Mouse (Mus musculus): ENCODE measurements around the gene Rnf123. TPM values are rescaled to one million over a fixed set of nuclear protein-coding genes. Genes with fewer than 3 reads are reported as not detected.

The Rnf123 gene
- polyA plus RNA-seq, 1 experiment = 184 TPM

- H3K4me3 ChIP-seq (replicated peaks; ENCODE audit: insufficient read depth, low read depth, low read length) = no peak overlapping the region
- no peak overlapping the region for H3K27ac ChIP-seq (ENCODE audit: insufficient read depth, low read length)
- TF ChIP-seq CTCF (IDR thresholded peaks at IDR 0.05; ENCODE audit: borderline replicate concordance, insufficient read depth, low read depth, low read length) (no peak), POLR2A (IDR thresholded peaks at IDR 0.05; ENCODE audit: borderline replicate concordance, insufficient read depth, low read length) (no peak)
- no peaks in the 10 kb centered on the region; the same call in 1 of the 2 replicates for H3K4me1 ChIP-seq (ENCODE audit: control insufficient read depth, insufficient read depth, low read length)
- peak in 1 of 2 experiments; percentile 18 for DNase-seq
- no peaks in the 10 kb centered on the region for H3K27me3 ChIP-seq (ENCODE audit: control insufficient read depth, insufficient read depth, low read length)
- 70% methylated on average over 4 of the region's 4 CpGs for WGBS
Observed at GRCm38 (mm10) chr9:108046582-108046981, 36.6 kb downstream of the Rnf123 start.

GRCm38 (mm10) chr9:108044751-108045492 is 38.2 kb downstream of the Rnf123 start:
- no peaks in the 10 kb centered on the region for H3K27me3 ChIP-seq (ENCODE audit: control insufficient read depth, insufficient read depth, low read length)
- H3K4me1 ChIP-seq (ENCODE audit: control insufficient read depth, insufficient read depth, low read length) = no peaks in the 10 kb centered on the region; the same call in 1 of the 2 replicates
- WGBS = 94% methylated on average over 8 of the region's 8 CpGs
- H3K4me3 ChIP-seq (replicated peaks; ENCODE audit: insufficient read depth, low read depth, low read length) = no peak overlapping the region
- no peak overlapping the region for H3K27ac ChIP-seq (ENCODE audit: insufficient read depth, low read length)
- no peak for DNase-seq
- TF ChIP-seq CTCF (IDR thresholded peaks at IDR 0.05; ENCODE audit: borderline replicate concordance, insufficient read depth, low read depth, low read length) (0 out of 2 replicates have a peak, but pooled peaks have one; percentile 6), POLR2A (IDR thresholded peaks at IDR 0.05; ENCODE audit: borderline replicate concordance, insufficient read depth, low read length) (no peak)

GRCm38 (mm10) chr9:108035331-108036156 is 47.6 kb downstream of the Rnf123 start:
- 0 out of 2 replicates have a peak overlapping the region, but pooled peaks have one; percentile 30 for H3K27ac ChIP-seq (ENCODE audit: insufficient read depth, low read length)
- TF ChIP-seq POLR2A (IDR thresholded peaks at IDR 0.05; ENCODE audit: borderline replicate concordance, insufficient read depth, low read length) = no peak
- no peak for TF ChIP-seq CTCF (IDR thresholded peaks at IDR 0.05; ENCODE audit: borderline replicate concordance, insufficient read depth, low read depth, low read length)
- DNase-seq = no peak
- no peak overlapping the region for H3K4me3 ChIP-seq (replicated peaks; ENCODE audit: insufficient read depth, low read depth, low read length)
- no peaks in the 10 kb centered on the region for H3K27me3 ChIP-seq (ENCODE audit: control insufficient read depth, insufficient read depth, low read length)
- 95% methylated on average over 2 of the region's 2 CpGs for WGBS
- H3K4me1 ChIP-seq (ENCODE audit: control insufficient read depth, insufficient read depth, low read length) = no peaks in the 10 kb centered on the region

- H3K4me3 ChIP-seq (replicated peaks; ENCODE audit: insufficient read depth, low read depth, low read length) = no peak overlapping the region
- 89% methylated on average over 5 of the region's 5 CpGs for WGBS
- TF ChIP-seq CTCF (IDR thresholded peaks at IDR 0.05; ENCODE audit: borderline replicate concordance, insufficient read depth, low read depth, low read length) (no peak), POLR2A (IDR thresholded peaks at IDR 0.05; ENCODE audit: borderline replicate concordance, insufficient read depth, low read length) (no peak)
- H3K27ac ChIP-seq (ENCODE audit: insufficient read depth, low read length) = no peak overlapping the region
- no peaks in the 10 kb centered on the region for H3K27me3 ChIP-seq (ENCODE audit: control insufficient read depth, insufficient read depth, low read length)
- no peaks in the 10 kb centered on the region for H3K4me1 ChIP-seq (ENCODE audit: control insufficient read depth, insufficient read depth, low read length)
- DNase-seq = no peak
Observed at GRCm38 (mm10) chr9:108032126-108032525, 51.0 kb downstream of the Rnf123 start.

- no peaks in the 10 kb centered on the region for H3K27me3 ChIP-seq (ENCODE audit: control insufficient read depth, insufficient read depth, low read length)
- no peak overlapping the region for H3K4me3 ChIP-seq (replicated peaks; ENCODE audit: insufficient read depth, low read depth, low read length)
- H3K27ac ChIP-seq (ENCODE audit: insufficient read depth, low read length) = no peak overlapping the region
- TF ChIP-seq POLR2A (IDR thresholded peaks at IDR 0.05; ENCODE audit: borderline replicate concordance, insufficient read depth, low read length) (no peak), CTCF (IDR thresholded peaks at IDR 0.05; ENCODE audit: borderline replicate concordance, insufficient read depth, low read depth, low read length) (no peak)
- H3K4me1 ChIP-seq (ENCODE audit: control insufficient read depth, insufficient read depth, low read length) = peaks cover 7% of the 10 kb centered on the region; the same call in 1 of the 2 replicates
- 96% methylated on average over 3 of the region's 3 CpGs for WGBS
- no peak for DNase-seq
Observed at GRCm38 (mm10) chr9:108027867-108028266, 55.3 kb downstream of the Rnf123 start.

- TF ChIP-seq CTCF (IDR thresholded peaks at IDR 0.05; ENCODE audit: borderline replicate concordance, insufficient read depth, low read depth, low read length) = no peak
- TF ChIP-seq POLR2A (IDR thresholded peaks at IDR 0.05; ENCODE audit: borderline replicate concordance, insufficient read depth, low read length) = no peak
- Histone ChIP-seq H3K27ac (ENCODE audit: insufficient read depth, low read length) (no peak overlapping the region), H3K27me3 (ENCODE audit: control insufficient read depth, insufficient read depth, low read length) (no peaks in the 10 kb centered on the region), H3K4me3 (replicated peaks; ENCODE audit: insufficient read depth, low read depth, low read length) (no peak overlapping the region), H3K4me1 (ENCODE audit: control insufficient read depth, insufficient read depth, low read length) (peaks cover 7% of the 10 kb centered on the region; the same call in 1 of the 2 replicates)
- WGBS = 85% methylated on average over 3 of the region's 3 CpGs
- no peak for DNase-seq
Observed at GRCm38 (mm10) chr9:108026584-108026983, 56.6 kb downstream of the Rnf123 start.

- no peaks in the 10 kb centered on the region for H3K27me3 ChIP-seq (ENCODE audit: control insufficient read depth, insufficient read depth, low read length)
- peak in 1 of 2 experiments; percentile 34 for DNase-seq
- peaks cover 11% of the 10 kb centered on the region; the same call in 1 of the 2 replicates for H3K4me1 ChIP-seq (ENCODE audit: control insufficient read depth, insufficient read depth, low read length)
- 40% methylated on average over 3 of the region's 3 CpGs for WGBS
- TF ChIP-seq CTCF (IDR thresholded peaks at IDR 0.05; ENCODE audit: borderline replicate concordance, insufficient read depth, low read depth, low read length) (no peak), POLR2A (IDR thresholded peaks at IDR 0.05; ENCODE audit: borderline replicate concordance, insufficient read depth, low read length) (no peak)
- H3K27ac ChIP-seq (ENCODE audit: insufficient read depth, low read length) = no peak overlapping the region
- H3K4me3 ChIP-seq (replicated peaks; ENCODE audit: insufficient read depth, low read depth, low read length) = no peak overlapping the region
Observed at GRCm38 (mm10) chr9:108023216-108023615, 59.9 kb downstream of the Rnf123 start.

Data from cerebellum, adult 2 months (tissue).